Mouse (Mus musculus) lung, adult 2 months (tissue): Measurements from ENCODE around the gene Spag6.

ENCODE experiments used
- CTCF ChIP-seq: fragments of 200-500 bp; IDR thresholded peaks from 2 replicates; pipeline ENCODE4 v1.5.1; 2011; ENCODE audit warnings: mild to moderate bottlenecking, low read length, control low read depth; ENCODE audit not compliant: insufficient read depth
- POLR2A ChIP-seq: fragments of 200-500 bp; IDR thresholded peaks from 2 replicates; pipeline ENCODE4 v1.6.1; 2011; ENCODE audit warnings: low read depth, mild to moderate bottlenecking, control low read depth, low read length, borderline replicate concordance; ENCODE audit errors: extremely low read depth

GRCm38 (mm10) chr2:18690756-18691155, 3.1 kb upstream of the Spag6 start:
- TF ChIP-seq CTCF (no peak), POLR2A (no peak)
